Mouse (Mus musculus) left cerebral cortex, adult 6 months (tissue): ENCODE results near the gene Prmt6. TPM values are rescaled to one million over a fixed set of nuclear protein-coding genes. Genes with fewer than 3 reads are reported as not detected.

Source experiments
- long read RNA-seq, 2 experiments: library from polyadenylated mRNA; unstranded; transcript quantifications; one replicate each; pipeline ENCODE4 v2.0.0; 2019 to 2020
- polyA plus RNA-seq: library from polyadenylated mRNA; unstranded; fragments of <200 nt; fragmentation: Nextera tagmentation; gene quantifications from 2 replicates; pipeline ENCODE4 v1.2.3, GENCODE M21; 2021

Gene Prmt6
- polyA plus RNA-seq: 3.4 and 6.7 TPM in 2 replicates
- long read RNA-seq, experiment 1, transcript Prmt6-202 (2 exons, 3,059 nt): minor isoform, 9 of 35 reads
- long read RNA-seq, experiment 1, transcript Prmt6-201 (1 exons, 2,450 nt): major isoform, 25 of 35 reads
- long read RNA-seq, experiment 1, partial matches to known transcripts: 1 of 35 reads
- long read RNA-seq, experiment 1, other reads (novel, unspliced or antisense): 0 of 35 reads
- long read RNA-seq, experiment 2, transcript Prmt6-201 (1 exons, 2,450 nt): major isoform, 7 of 9 reads
- long read RNA-seq, experiment 2, partial matches to known transcripts: 2 of 9 reads
- long read RNA-seq, experiment 2, other reads (novel, unspliced or antisense): 0 of 9 reads

GRCm38 (mm10) chr3:110250839-110251700, at the start of gene Prmt6:
Prmt6 (minus strand) TSS chr3:110250998.

Other genes starting within 250 kb of the Prmt6 start
- gene Ntng1, start 107.0 kb downstream of the Prmt6 start, polyA plus RNA-seq: 4.8 and 5.8 TPM in 2 replicates